Mouse (Mus musculus) olfactory bulb, adult 2 months (tissue): Measurements from ENCODE around the gene Gab3. TPM values are rescaled to one million over a fixed set of nuclear protein-coding genes. Genes with fewer than 3 reads are reported as not detected.

ENCODE experiments used
- H3K27ac ChIP-seq: fragments of 200-500 bp; 2 replicates; pipeline ENCODE4 v1.5.1; 2012; ENCODE audit warnings: low read depth, low read length; ENCODE audit not compliant: insufficient read depth
- H3K4me1 ChIP-seq: fragments of 200-500 bp; 2 replicates; pipeline ENCODE4 v1.6.1; 2012; ENCODE audit warnings: low read length; ENCODE audit not compliant: control insufficient read depth, insufficient read depth
- H3K4me3 ChIP-seq: fragments of 200-500 bp; 2 replicates; pipeline ENCODE4 v1.5.1; 2012; ENCODE audit warnings: mild to moderate bottlenecking, low read depth, low read length, moderate library complexity; ENCODE audit not compliant: insufficient read depth
- CTCF ChIP-seq: fragments of 200-500 bp; IDR thresholded peaks from 2 replicates; pipeline ENCODE4 v1.5.1; 2012; ENCODE audit warnings: low read depth, mild to moderate bottlenecking, low read length, moderate library complexity; ENCODE audit not compliant: insufficient read depth
- POLR2A ChIP-seq: fragments of 200-500 bp; IDR thresholded peaks from 2 replicates; pipeline ENCODE4 v1.6.1; 2012; ENCODE audit warnings: mild to moderate bottlenecking, low read depth, low read length, moderate library complexity; ENCODE audit not compliant: insufficient read depth
- WGBS: fragments of 180-500 bp; shearing (Covaris S2); methylation state at CpG from one replicate; pipeline ENCODE4 v1.1.7; 2018; 5-methylcytosine and 5-hydroxymethylcytosine counted together
- polyA plus RNA-seq: library from polyadenylated mRNA; stranded (reverse); fragments of >200 nt; gene quantifications from 2 replicates; pipeline ENCODE4 v1.2.4, GENCODE M21; 2012; ENCODE audit warnings: low replicate concordance; ENCODE audit not compliant: missing spikeins, insufficient read depth, insufficient read length

Gene Gab3
- not detected in 2 replicates for polyA plus RNA-seq

DNA sequence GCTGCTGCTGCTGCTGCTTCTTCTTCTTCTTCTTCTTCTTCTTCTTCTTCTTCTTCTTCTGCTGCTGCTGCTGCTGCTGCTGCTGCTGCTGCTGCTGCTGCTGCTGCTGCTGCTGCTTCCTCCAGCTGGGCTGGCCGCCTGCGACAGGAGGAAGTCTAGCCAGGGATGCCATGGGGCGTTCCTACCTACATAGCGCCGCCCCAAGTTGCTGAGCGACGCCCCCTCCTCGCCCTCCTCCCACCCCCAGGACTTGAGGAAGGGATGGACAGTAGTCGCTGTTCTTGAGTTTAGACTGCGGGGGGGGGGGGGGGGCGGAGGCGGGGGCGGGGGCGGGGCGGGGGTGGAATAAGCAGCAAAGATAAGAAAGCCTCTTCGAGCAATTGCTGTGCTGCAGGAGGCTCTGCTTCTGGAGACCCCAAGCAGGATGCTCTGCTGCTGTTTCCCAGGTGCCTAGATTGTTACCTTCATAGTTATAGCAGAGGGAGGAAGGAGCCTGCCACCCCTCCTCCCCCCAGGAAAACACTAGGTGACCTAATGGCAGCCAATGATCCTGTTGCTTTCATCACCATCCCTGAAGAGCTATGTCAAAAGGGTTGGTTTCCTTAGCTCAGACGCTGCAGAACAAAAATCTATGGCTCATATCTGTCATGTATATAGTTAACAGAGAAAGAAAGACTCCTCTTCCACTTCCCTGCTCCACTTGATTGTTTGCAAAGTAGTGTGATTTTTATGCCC lies at the start of gene Gab3:
Gab3 (minus strand) TSS at position 685 of the 735 bp plus-strand sequence.
- WGBS = 11% methylated on average over 13 of the region's 17 CpGs
- TF ChIP-seq POLR2A (no peak), CTCF (no peak)
- H3K4me3 ChIP-seq = peak within 1 kb of the TSS; percentile 70
- H3K4me1 ChIP-seq = peaks cover 3% of the 10 kb centered on the region; the same call in 1 of the 2 replicates
- peak within 1 kb of the TSS; percentile 33; the same call in 1 of the 2 replicates for H3K27ac ChIP-seq

DNA sequence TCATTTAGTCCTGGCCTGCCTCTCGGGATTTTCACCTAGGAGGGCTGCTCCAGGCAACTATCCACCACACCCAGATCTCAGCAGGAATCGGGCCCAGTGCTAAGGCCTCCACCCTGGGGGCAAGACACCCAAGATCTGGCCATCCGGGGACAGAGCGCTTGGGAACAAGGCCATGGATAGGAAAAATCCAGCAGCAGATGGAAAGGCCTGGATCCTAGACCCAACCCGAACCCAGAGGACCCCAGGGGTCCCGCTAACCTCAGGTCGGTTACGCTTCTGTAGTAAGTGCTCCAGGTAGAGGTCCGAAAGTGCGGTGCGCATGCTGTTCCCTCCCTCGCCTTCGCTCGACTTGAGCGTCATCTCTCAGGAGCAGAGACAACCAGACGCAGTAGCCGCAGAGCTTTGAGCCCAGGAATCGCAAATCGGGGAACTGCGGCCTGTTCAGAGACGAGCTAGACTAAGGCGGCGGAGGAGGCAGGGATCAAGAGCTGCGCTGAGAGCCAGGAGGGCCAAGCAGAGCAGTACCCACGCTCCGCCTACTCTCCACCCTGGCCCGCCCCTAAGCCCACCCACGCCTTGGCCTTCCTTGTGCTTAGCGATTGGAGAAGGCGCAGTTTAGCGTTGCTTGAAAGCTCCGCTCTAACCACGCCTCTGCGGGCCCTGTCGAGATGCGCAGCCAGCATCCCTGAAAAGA lies 45.4 kb upstream of the Gab3 start, which contains the start of gene Mpp1:
Mpp1 (minus strand) TSS at position 550 of the 694 bp plus-strand sequence.
- no peak for TF ChIP-seq CTCF
- no peak for TF ChIP-seq POLR2A
- Histone ChIP-seq H3K4me1 (no peaks in the 10 kb centered on the region), H3K27ac (peak within 1 kb of the TSS; percentile 58), H3K4me3 (peak within 1 kb of the TSS; percentile 80)
- 17% methylated on average over 36 of the region's 36 CpGs for WGBS

DNA sequence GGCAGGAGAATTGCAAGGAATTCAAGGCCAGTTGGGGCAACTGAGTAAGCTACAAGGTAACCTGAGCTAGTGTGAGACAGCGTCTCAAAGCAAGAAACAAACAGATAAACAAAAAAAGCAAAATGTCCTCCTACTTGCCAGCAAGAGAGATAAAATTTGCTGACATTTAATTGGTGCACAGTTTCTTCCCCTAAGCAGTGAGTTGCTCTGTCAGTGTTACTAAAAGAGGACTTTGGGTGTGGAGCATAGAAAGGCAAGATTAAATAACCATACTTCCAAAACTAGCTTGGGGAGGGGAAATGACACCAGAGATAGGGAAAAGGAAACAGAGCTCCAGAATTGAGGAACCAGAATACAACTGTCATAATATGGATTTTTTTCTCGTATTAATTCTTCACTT lies 44.2 kb upstream of the Gab3 start:
- H3K27ac ChIP-seq = no peak overlapping the region
- no peak overlapping the region for H3K4me3 ChIP-seq
- WGBS = 68% methylated on average over 2 of the region's 2 CpGs
- no peak for TF ChIP-seq CTCF
- TF ChIP-seq POLR2A = no peak
- no peaks in the 10 kb centered on the region for H3K4me1 ChIP-seq

DNA sequence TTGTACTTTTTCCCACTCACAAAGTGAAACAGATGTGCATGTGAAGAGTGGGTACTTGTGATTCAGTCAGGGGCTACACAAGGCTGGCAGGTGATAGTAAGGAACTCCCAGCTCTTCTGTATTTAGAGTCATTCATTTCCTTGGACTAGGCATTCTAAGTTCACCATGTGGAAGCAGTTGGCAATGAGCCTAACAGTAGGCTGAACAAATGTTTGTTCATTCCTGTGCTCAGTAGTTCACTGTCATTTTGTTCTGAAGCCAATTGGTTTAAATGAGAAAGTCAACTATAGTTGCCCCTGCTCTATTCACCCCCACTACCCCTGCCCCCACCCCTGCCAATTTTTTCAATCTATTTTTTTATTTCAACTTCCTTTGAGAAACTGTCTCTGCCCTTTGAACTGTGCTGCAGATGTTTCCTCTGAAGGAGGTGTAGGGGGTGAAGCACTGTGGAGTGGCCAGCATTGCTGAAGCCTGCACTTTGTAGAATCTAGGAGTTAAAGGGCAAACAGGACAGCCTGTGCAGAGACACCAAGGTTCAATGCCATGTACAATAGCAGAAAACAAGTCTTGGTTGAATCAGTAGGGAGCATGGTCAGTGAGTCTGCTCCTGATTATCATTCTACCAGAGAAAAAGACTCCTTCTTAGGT lies 43.2 kb upstream of the Gab3 start:
- no peaks in the 10 kb centered on the region for H3K4me1 ChIP-seq
- no peak for TF ChIP-seq CTCF
- no peak for TF ChIP-seq POLR2A
- H3K27ac ChIP-seq = no peak overlapping the region
- H3K4me3 ChIP-seq = no peak overlapping the region

DNA sequence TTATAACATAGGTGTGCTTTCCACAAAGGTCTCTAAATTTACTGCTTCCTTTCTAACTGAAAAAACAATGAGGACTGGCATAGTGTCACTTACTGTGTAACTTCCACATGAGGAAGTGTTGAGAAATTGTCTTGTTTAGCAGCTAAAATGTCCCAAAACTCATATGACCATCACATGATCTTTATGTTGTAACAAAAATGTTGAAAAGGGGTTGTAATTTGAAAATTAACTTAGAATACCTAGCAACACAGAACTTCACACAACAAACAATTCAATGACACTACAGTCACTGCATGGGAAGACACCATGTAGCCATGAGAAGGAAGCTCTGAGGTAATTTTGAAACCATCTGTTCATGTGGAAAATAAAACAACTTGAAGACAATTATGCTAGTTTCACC lies 41.6 kb upstream of the Gab3 start:
- TF ChIP-seq CTCF = no peak
- TF ChIP-seq POLR2A = no peak
- Histone ChIP-seq H3K4me3 (no peak overlapping the region), H3K4me1 (no peaks in the 10 kb centered on the region), H3K27ac (no peak overlapping the region)

DNA sequence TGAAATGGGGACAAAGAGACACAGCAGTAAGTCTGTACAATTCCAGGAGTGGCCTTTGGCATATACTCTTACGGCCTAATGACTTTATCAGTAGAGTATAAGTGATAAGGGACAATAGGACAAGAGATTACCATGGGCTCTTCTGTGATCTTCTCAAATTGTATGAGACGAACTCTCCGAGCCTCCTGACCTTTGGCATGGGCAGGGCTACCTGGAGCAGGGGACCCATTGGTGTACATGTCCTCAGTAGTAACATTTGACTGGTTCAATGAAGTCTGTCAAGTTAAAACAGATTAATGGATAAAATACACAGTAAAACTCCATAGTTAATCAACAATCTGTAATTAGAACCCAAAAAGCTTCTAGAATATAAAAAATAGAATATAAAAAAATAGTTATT lies 40.3 kb upstream of the Gab3 start:
- no peak for TF ChIP-seq POLR2A

DNA sequence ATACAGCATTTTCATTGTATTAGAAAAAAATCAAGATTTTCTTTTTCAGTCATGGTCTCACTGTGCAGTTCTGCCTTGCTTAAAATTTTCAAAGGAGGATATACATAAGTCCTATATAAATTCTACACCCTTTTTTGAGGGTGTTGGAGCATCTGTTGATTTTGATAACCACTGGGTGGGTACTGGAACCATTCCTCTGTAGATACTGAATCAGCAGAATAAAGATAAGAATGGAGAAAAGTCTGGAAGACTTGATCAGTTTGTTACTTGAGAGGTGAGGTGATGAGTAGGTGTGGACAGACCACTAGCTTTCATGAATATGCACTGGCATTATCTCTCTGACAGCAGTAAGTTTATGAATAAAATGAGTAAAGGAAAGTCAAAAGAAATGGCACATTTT lies 30.3 kb upstream of the Gab3 start:
- TF ChIP-seq CTCF (no peak), POLR2A (no peak)
- H3K4me3 ChIP-seq = no peak overlapping the region
- H3K4me1 ChIP-seq = no peaks in the 10 kb centered on the region
- no peak overlapping the region for H3K27ac ChIP-seq

More for the DNA sequence above, 40.3 kb upstream of the Gab3 start:
- Histone ChIP-seq H3K4me1 (no peaks in the 10 kb centered on the region), H3K27ac (no peak overlapping the region), H3K4me3 (no peak overlapping the region)
- WGBS = 99% methylated on average over 3 of the region's 3 CpGs

DNA sequence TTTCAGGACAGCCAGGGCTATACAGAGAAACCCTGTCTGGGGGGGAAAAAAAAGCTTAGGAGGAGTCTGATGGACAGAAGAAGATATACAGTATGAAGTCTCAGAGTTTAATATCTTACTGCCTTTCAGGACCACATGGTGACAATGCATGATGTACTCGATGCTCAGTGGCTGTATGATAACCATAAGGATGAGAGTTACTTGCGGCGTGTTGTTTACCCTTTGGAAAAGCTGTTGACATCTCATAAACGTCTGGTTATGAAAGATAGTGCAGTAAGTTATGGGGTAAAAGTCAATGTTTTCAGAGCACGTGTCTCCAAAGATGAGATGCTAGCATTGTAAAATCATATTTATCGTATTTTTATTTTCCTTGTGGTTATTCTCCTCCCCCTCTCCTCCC lies 17.0 kb upstream of the Gab3 start:
- WGBS = 91% methylated on average over 6 of the region's 6 CpGs
- H3K27ac ChIP-seq = no peak overlapping the region
- no peaks in the 10 kb centered on the region for H3K4me1 ChIP-seq
- no peak for TF ChIP-seq POLR2A
- TF ChIP-seq CTCF = no peak
- H3K4me3 ChIP-seq = no peak overlapping the region

DNA sequence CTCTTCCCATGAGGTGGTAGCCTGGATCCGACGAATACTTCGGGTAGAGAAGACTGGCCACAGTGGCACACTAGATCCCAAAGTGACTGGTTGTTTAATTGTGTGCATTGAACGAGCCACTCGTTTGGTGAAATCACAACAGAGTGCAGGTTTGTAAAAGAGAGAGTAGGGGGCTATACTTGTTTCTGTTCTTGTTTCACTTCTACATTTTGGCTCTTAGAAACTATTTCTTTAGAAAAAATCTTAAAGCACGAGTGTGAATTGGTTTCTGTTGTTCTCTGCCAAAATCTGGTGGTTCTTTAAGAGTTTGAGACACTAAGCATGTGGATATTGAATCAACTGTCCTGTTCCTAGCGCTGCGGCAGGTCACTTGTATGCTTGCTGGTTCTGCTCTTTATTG lies 13.5 kb upstream of the Gab3 start:
- TF ChIP-seq CTCF = no peak
- no peak for TF ChIP-seq POLR2A
- Histone ChIP-seq H3K4me3 (no peak overlapping the region), H3K27ac (no peak overlapping the region), H3K4me1 (no peaks in the 10 kb centered on the region)
- 86% methylated on average over 8 of the region's 8 CpGs for WGBS
